Mouse (Mus musculus) testis, adult 2 months (tissue): ENCODE results near the gene Prrc2c. TPM values are rescaled to one million over a fixed set of nuclear protein-coding genes. Genes with fewer than 3 reads are reported as not detected.

Experiments used
- H3K27ac ChIP-seq: fragments of 200-500 bp; 2 replicates; pipeline ENCODE4 v1.5.1; 2012; ENCODE audit warnings: low read depth, low read length; ENCODE audit not compliant: control insufficient read depth, insufficient read depth
- H3K27me3 ChIP-seq: fragments of 200-500 bp; 2 replicates; pipeline ENCODE4 v1.6.1; 2012; ENCODE audit warnings: mild to moderate bottlenecking, low read length, moderate library complexity; ENCODE audit not compliant: control insufficient read depth, insufficient read depth
- H3K36me3 ChIP-seq: fragments of 200-500 bp; 2 replicates; pipeline ENCODE4 v1.6.1; 2012; ENCODE audit warnings: mild to moderate bottlenecking, low read length; ENCODE audit not compliant: control insufficient read depth, insufficient read depth
- H3K4me1 ChIP-seq: fragments of 200-500 bp; 2 replicates; pipeline ENCODE4 v1.6.1; 2012; ENCODE audit warnings: low read length; ENCODE audit not compliant: control insufficient read depth, insufficient read depth
- H3K4me3 ChIP-seq: fragments of 200-500 bp; 2 replicates; pipeline ENCODE4 v1.5.1; 2012; ENCODE audit warnings: low read depth, mild to moderate bottlenecking, low read length, moderate library complexity, mixed read lengths; ENCODE audit not compliant: control insufficient read depth
- CTCF ChIP-seq: fragments of 200-500 bp; IDR thresholded peaks from 2 replicates; pipeline ENCODE4 v1.5.1; 2012; ENCODE audit warnings: low read depth, mild to moderate bottlenecking, inconsistent platforms, low read length, moderate library complexity; ENCODE audit not compliant: control insufficient read depth, insufficient read depth, insufficient replicate concordance
- POLR2A ChIP-seq: fragments of 200-500 bp; IDR thresholded peaks from 2 replicates; pipeline ENCODE4 v1.6.1; 2012; ENCODE audit warnings: low read depth, mild to moderate bottlenecking, inconsistent platforms, low read length, moderate library complexity; ENCODE audit not compliant: control insufficient read depth
- polyA plus RNA-seq: library from polyadenylated mRNA; depleted of rRNA; stranded (reverse); fragments of >200 nt; gene quantifications from 2 replicates; pipeline ENCODE4 v1.2.3, GENCODE M21; 2012

The Prrc2c gene
- polyA plus RNA-seq, 1 experiment, result 21.8 TPM

GRCm38 (mm10) chr1:162752009-162752408 is 11.7 kb upstream of the Prrc2c start:
- H3K27me3 ChIP-seq, result no peaks in the 10 kb centered on the region
- no peak overlapping the region for H3K27ac ChIP-seq
- TF ChIP-seq CTCF (no peak), POLR2A (no peak)
- no peaks in the 10 kb centered on the region for H3K4me1 ChIP-seq
- H3K36me3 ChIP-seq, result no peaks in the 10 kb centered on the region
- no peak overlapping the region for H3K4me3 ChIP-seq

- Histone ChIP-seq H3K4me3 (no peak overlapping the region), H3K4me1 (no peaks in the 10 kb centered on the region), H3K36me3 (no peaks in the 10 kb centered on the region), H3K27me3 (no peaks in the 10 kb centered on the region), H3K27ac (no peak overlapping the region)
- TF ChIP-seq CTCF, result no peak
- TF ChIP-seq POLR2A, result no peak
These were observed 9.3 kb upstream of the Prrc2c start for GRCm38 (mm10) chr1:162749607-162750006.

- Histone ChIP-seq H3K27me3 (no peaks in the 10 kb centered on the region), H3K4me1 (no peaks in the 10 kb centered on the region), H3K36me3 (no peaks in the 10 kb centered on the region), H3K27ac (no peak overlapping the region), H3K4me3 (no peak overlapping the region)
- TF ChIP-seq CTCF, result no peak
- no peak for TF ChIP-seq POLR2A
These were observed 8.4 kb upstream of the Prrc2c start for GRCm38 (mm10) chr1:162748761-162749160.

GRCm38 (mm10) chr1:162739831-162740394 is 443 bp downstream of the Prrc2c start:
- Histone ChIP-seq H3K36me3 (no peaks in the 10 kb centered on the region), H3K27ac (peak overlapping the region; percentile 93), H3K27me3 (no peaks in the 10 kb centered on the region), H3K4me3 (peak overlapping the region; percentile 93), H3K4me1 (peaks cover 3% of the 10 kb centered on the region; the same call in 1 of the 2 replicates)
- TF ChIP-seq POLR2A (no peak), CTCF (0 out of 2 replicates have a peak, but pooled peaks have one; percentile 8)

- no peak for TF ChIP-seq CTCF
- TF ChIP-seq POLR2A, result no peak
- peaks cover 3% of the 10 kb centered on the region; the same call in 1 of the 2 replicates for H3K4me1 ChIP-seq
- no peaks in the 10 kb centered on the region for H3K36me3 ChIP-seq
- peak overlapping the region; percentile 93 for H3K27ac ChIP-seq
- peak overlapping the region; percentile 93 for H3K4me3 ChIP-seq
- H3K27me3 ChIP-seq, result no peaks in the 10 kb centered on the region
These were observed 950 bp downstream of the Prrc2c start for GRCm38 (mm10) chr1:162739406-162739805.

GRCm38 (mm10) chr1:162738472-162738871 is 1.9 kb downstream of the Prrc2c start:
- H3K4me1 ChIP-seq, result peaks cover 3% of the 10 kb centered on the region; the same call in 1 of the 2 replicates
- no peak overlapping the region for H3K4me3 ChIP-seq
- no peaks in the 10 kb centered on the region for H3K27me3 ChIP-seq
- TF ChIP-seq POLR2A (no peak), CTCF (no peak)
- H3K27ac ChIP-seq, result no peak overlapping the region
- H3K36me3 ChIP-seq, result no peaks in the 10 kb centered on the region

GRCm38 (mm10) chr1:162735084-162735483 is 5.3 kb downstream of the Prrc2c start:
- TF ChIP-seq POLR2A (no peak), CTCF (no peak)
- Histone ChIP-seq H3K27ac (no peak overlapping the region), H3K4me3 (no peak overlapping the region), H3K27me3 (no peaks in the 10 kb centered on the region), H3K36me3 (no peaks in the 10 kb centered on the region), H3K4me1 (peaks cover 3% of the 10 kb centered on the region; the same call in 1 of the 2 replicates)
